Mouse (Mus musculus): ENCODE measurements around the gene Tmem104.

The Tmem104 gene

GRCm38 (mm10) chr11:115279726-115280125, 92.4 kb downstream of the Tmem104 start:
- DNase-seq (ENCODE audit: low spot score in 2 of 2) = no peak

- peak; percentile 65 to 74 for DNase-seq (ENCODE audit: low spot score in 2 of 2)
Observed at GRCm38 (mm10) chr11:115282295-115282694, 95.0 kb downstream of the Tmem104 start.

- DNase-seq (ENCODE audit: low spot score in 2 of 2) = peak in 1 of 2 experiments; percentile 66
Observed at GRCm38 (mm10) chr11:115282723-115283485, 95.6 kb downstream of the Tmem104 start.

GRCm38 (mm10) chr11:115283486-115283765, 96.1 kb downstream of the Tmem104 start:
- DNase-seq (ENCODE audit: low spot score in 2 of 2) = peak in 1 of 2 experiments; percentile 33

DNA sequence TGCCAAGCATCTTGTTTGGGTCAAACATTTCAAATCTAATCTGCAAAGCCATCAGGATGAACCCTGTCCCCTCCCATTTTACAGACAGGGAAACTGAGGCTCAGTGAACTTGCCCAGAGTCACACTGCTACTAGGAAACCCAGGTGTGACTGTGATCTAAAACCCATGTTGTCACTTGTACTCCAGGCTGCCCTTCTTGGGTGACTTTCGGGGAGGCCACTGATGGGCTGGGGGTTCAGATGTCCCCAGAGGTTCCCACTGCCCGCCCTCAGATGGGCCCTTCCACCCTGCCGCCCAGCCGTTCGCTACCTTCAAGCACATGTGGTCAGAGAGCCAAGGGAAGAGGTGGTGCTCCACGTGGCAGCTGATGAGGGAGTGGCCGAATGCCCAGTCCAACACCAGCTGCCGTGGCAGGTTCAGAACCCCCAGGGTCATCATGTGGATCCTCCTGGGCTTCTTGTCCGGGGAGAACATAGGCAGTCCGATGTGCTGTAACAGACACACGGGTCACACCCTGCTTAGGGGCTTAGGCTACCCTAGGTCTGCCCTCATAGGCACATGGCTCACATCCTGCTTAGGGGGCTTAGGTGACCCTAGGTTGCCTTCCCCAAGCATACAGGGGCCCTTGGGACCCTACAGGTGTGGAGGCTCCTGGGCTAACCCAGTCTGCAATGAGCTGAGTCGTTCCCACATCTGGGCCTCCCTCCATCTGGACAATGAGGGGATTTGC, 96.8 kb downstream of the Tmem104 start:
- peak in 1 of 2 experiments; percentile 32 for DNase-seq (ENCODE audit: low spot score in 2 of 2)

DNA sequence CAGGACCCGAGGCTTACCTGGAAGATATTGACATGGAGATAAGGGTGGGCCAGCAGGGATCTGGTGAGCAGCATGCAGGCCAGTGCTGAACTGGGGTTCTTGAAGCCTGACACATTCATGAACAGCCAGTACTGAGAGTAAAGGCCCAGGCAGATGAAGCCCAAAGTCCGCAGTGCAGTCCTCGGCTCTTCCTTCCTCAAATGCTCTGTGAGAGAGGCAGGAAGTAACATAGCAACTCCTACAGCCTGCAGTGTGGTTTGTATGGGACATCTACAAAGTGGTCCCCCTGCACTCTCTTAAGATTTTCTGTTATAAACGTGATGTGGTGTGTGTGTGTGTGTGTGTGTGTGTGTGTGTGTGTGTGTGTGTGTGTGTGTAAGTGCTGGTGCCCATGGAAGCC, 98.0 kb downstream of the Tmem104 start:
- DNase-seq (ENCODE audit: low spot score in 2 of 2) = no peak

GRCm38 (mm10) chr11:115286201-115286993, 99.1 kb downstream of the Tmem104 start:
- DNase-seq (ENCODE audit: low spot score in 2 of 2) = peak; percentile 71 to 79

GRCm38 (mm10) chr11:115287386-115287785, 100.1 kb downstream of the Tmem104 start:
- DNase-seq (ENCODE audit: low spot score in 2 of 2) = no peak

DNA sequence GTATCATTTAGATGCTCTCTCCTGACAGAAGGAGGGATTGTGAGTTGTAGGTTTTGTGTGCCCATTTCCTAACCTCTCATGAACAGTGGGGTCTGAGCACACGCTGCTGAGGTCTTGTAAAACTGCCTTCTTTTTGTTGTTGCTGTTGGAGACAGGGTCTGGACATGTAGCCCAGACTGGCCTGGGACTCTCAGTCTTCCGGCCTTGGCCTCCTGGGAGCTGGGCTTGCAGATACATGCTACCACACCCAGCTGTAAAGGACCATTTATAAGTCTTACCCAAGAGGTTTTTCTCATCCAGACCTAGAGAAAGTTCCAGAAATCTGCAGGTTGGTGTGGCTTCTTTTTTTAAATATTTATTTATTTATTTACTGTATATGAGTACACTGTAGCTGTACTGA, 101.0 kb downstream of the Tmem104 start:
- no peak for DNase-seq (ENCODE audit: low spot score in 2 of 2)

- no peak for DNase-seq (ENCODE audit: low spot score in 2 of 2)
Observed at GRCm38 (mm10) chr11:115289885-115290284, 102.6 kb downstream of the Tmem104 start.

- no peak for DNase-seq (ENCODE audit: low spot score in 2 of 2)
Observed at GRCm38 (mm10) chr11:115290314-115290713, 103.0 kb downstream of the Tmem104 start.

- peak in 1 of 2 experiments; percentile 76 for DNase-seq (ENCODE audit: low spot score in 2 of 2)
Observed at GRCm38 (mm10) chr11:115290919-115291318, 103.6 kb downstream of the Tmem104 start.

DNA sequence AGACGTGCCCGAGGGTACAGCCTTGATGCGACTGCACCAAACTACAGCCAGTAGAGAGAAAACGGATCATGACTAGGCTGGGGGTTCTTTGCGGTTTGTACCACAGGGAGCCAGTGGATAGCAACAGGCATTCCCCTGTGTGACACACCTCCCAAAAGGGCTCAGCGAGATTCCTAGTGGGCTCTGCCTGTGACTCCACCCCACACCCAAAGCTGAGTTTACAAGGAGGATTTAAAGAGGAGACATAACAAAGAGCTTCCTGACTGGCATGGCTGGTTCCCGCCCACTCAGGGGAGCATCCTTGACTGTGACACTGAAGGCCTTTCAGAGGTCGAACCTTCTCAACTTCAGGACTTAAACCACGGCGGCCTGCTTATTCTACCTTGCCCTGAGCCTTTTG, 104.2 kb downstream of the Tmem104 start:
- no peak for DNase-seq (ENCODE audit: low spot score in 2 of 2)

DNA sequence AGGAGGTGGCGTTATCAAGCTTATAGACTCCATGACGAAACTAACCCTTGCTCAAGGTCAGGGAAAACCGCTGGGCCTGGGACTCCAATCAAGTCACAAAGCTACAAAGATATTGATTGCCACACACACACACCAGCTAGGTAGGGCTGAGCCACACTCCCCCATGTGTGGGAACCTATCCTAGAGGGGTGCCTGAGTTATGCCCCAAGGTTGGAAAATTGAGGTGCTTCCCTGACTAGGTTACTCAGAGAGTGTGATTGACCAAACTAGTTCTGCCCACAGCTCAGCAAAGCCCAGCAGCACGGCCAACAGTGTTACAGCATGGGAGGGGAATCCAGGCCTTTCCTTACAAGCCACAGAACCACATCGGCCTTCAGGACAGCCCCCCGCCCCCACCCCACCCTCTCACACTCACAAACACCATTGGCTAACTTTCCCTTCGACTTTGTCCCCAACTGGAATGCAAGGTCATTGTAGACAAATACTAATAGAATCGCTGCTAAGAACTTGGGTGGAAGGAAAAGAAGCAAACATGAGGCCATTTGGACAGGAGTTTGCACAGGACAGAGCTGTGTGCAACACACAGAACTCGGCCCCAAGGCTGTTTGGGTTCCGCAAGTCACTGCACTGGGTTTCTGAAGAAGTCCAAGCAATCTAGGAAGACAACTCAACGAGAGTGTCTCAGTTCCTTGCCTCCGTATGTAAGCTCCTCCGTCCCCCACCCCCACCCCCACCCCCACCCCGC, 105.5 kb downstream of the Tmem104 start:
- DNase-seq (ENCODE audit: low spot score in 2 of 2) = no peak

DNA sequence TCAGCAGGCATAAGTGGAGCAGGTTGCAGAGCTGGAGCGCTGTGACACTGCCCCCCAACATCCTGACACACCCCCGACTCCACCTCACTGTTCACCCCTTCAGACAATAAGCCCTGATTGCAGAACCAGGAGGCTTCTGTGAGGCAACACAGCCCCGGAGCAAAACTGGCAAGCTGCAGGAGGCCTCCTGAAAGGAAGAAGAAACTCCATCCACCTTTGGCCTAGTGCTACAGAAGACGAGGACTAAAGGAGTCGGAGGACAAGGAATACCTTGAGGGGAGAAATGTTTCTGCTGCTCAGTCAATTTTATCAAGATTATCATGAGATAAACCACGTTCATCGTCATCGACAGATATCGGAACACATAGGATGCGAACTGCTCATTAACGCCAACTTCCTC, 108.7 kb downstream of the Tmem104 start:
- no peak for DNase-seq (ENCODE audit: low spot score in 2 of 2)

Data from right cerebral cortex, postnatal 10 days (tissue).